Mouse (Mus musculus) neural tube, embryonic 11.5 days (tissue): ENCODE measurements around the gene Notch2. TPM values are rescaled to one million over a fixed set of nuclear protein-coding genes. Genes with fewer than 3 reads are reported as not detected.

Experiments used
- ATAC-seq: fragments of 200-750 bp; cut with Nextera tagmentation; 2 replicates; pipeline ENCODE4 v1.8.0; 2017; ENCODE audit warnings: moderate number of reproducible peaks, mild to moderate bottlenecking, moderate TSS enrichment, moderate library complexity; ENCODE audit not compliant: insufficient read depth, low FRiP score, low TSS enrichment
- DNase-seq: peaks from one replicate; pipeline ENCODE4 v3.0.0-alpha.2; 2015; ENCODE audit warnings: low spot score
- H3K27ac ChIP-seq: fragments of 300-500 bp; sonication (generic); 2 replicates; pipeline ENCODE4 v1.5.1; 2014; ENCODE audit warnings: low read depth, mild to moderate bottlenecking, low read length
- H3K27me3 ChIP-seq: fragments of 300-500 bp; sonication (generic); 2 replicates; pipeline ENCODE4 v1.6.1; 2014; ENCODE audit warnings: mild to moderate bottlenecking, low read length, mixed read lengths; ENCODE audit not compliant: control insufficient read depth, insufficient read depth
- H3K36me3 ChIP-seq: fragments of 300-500 bp; sonication (generic); 2 replicates; pipeline ENCODE4 v1.6.1; 2014; ENCODE audit warnings: mild to moderate bottlenecking, low read length, moderate library complexity, mixed read lengths; ENCODE audit not compliant: control insufficient read depth, insufficient read depth
- H3K4me1 ChIP-seq: fragments of 300-500 bp; sonication (generic); 2 replicates; pipeline ENCODE4 v1.6.1; 2014; ENCODE audit warnings: low read length, mixed read lengths; ENCODE audit not compliant: control insufficient read depth, insufficient read depth
- H3K4me2 ChIP-seq: fragments of 300-500 bp; sonication (generic); 2 replicates; pipeline ENCODE4 v1.6.1; 2014; ENCODE audit warnings: low read depth, mild to moderate bottlenecking, moderate library complexity
- H3K4me3 ChIP-seq: fragments of 300-500 bp; sonication (generic); 2 replicates; pipeline ENCODE4 v1.5.1; 2014; ENCODE audit warnings: low read depth, low read length
- H3K9ac ChIP-seq: fragments of 300-500 bp; sonication (generic); 2 replicates; pipeline ENCODE4 v1.6.1; 2014; ENCODE audit warnings: mild to moderate bottlenecking, low read length
- H3K9me3 ChIP-seq: fragments of 300-500 bp; sonication (generic); 2 replicates; pipeline ENCODE4 v1.6.1; 2016; ENCODE audit warnings: low read length; ENCODE audit not compliant: control insufficient read depth
- WGBS: fragments of 180-500 bp; shearing (Covaris S2); extraction: QIAGEN DNeasy Blood & Tissue Kit; methylation state at CpG from one replicate; pipeline ENCODE4 v1.1.7; 2014; 5-methylcytosine and 5-hydroxymethylcytosine counted together
- polyA plus RNA-seq: library from polyadenylated mRNA; unstranded; fragments of >200 nt; fragmentation: Nextera tagmentation; extraction: Ambion mirVana; gene quantifications from 2 replicates; pipeline ENCODE4 v1.2.1, GENCODE M21; 2014

Gene Notch2
- polyA plus RNA-seq, 1 experiment from 2014 or later = 24.6 TPM

DNA sequence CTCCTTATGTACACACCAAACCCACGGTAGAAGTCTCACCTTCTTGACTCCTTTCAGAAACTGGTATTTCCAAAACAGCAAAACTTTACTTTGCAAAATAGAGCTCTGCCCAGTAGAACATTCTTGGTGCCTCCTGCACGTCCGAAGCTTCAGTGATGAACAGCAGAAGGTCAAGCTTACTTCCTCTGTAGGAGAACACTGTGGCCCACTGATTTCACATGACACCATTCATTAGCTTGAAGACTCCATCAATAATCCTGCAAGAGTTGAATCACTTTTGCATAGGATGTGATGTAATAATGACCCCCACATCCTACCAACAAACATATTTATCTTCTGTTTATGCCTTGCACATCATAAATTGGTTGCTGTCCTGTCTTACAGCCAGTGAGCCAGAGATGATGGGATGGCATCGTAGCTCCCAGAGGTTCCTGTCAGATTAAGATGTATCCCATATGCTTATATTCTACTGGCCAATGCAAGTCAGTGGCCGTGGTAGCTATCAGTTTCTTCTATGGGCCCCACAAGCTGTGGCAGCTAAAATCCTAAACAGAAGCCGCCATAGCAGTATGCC lies 39.0 kb upstream of the Notch2 start:
- 89% methylated on average over 6 of the region's 6 CpGs for WGBS
- Histone ChIP-seq H3K9me3 (no peaks in the 10 kb centered on the region), H3K4me2 (no peak overlapping the region), H3K9ac (no peak overlapping the region), H3K27ac (no peak overlapping the region), H3K36me3 (no peaks in the 10 kb centered on the region), H3K4me3 (no peak overlapping the region), H3K4me1 (peaks cover 7% of the 10 kb centered on the region), H3K27me3 (no peaks in the 10 kb centered on the region)
- DNase-seq = no peak
- no peak for ATAC-seq

DNA sequence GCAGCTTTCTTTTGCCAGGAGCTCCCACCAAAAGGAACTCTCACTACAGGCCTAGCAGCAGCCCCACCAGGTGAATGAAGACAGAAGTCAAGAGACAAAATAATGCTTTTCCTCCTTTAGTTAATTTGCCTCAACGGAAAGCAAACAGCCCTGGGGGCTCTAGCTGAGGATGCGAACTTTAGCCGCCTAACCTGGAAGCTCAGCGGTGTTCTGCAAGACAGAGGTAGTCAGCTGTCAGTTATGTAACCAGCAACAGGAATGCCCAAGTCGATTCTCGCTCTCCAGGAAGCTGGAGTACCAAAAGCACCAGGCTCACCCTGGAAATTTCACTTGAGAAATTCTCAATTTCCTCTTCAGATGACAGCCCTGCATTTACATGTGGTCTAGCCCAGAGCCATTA lies 36.6 kb upstream of the Notch2 start:
- DNase-seq = no peak
- H3K4me1 ChIP-seq = peaks cover 1% of the 10 kb centered on the region
- 72% methylated on average over 6 of the region's 6 CpGs for WGBS

DNA sequence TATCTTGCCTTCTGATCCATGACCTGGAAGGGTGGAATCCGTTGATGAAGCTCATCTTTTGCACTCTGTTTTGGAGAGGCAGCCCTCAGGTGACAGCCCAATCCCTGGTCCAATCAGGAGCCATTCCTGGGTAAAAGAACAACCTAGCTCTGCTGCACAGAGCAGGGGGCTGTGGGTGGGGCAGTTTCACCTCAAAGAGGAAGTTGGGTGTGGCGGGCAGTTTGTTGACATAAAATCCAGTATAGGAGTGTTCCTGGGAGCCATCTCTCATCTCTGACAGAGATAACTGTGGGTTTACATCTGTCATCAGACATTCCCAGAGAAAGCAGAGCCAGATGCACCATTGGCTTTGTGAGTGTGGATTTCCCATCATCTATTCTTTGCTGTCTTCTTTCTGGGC lies 34.6 kb upstream of the Notch2 start:
- Histone ChIP-seq H3K36me3 (no peaks in the 10 kb centered on the region), H3K4me1 (no peaks in the 10 kb centered on the region), H3K4me3 (no peak overlapping the region), H3K9me3 (no peaks in the 10 kb centered on the region), H3K4me2 (no peak overlapping the region), H3K9ac (no peak overlapping the region), H3K27me3 (no peaks in the 10 kb centered on the region), H3K27ac (no peak overlapping the region)
- 81% methylated on average over 2 of the region's 2 CpGs for WGBS
- no peak for DNase-seq
- no peak for ATAC-seq

More for the DNA sequence above, 36.6 kb upstream of the Notch2 start:
- Histone ChIP-seq H3K36me3 (no peaks in the 10 kb centered on the region), H3K9me3 (no peaks in the 10 kb centered on the region), H3K27ac (no peak overlapping the region), H3K9ac (no peak overlapping the region), H3K27me3 (no peaks in the 10 kb centered on the region), H3K4me2 (no peak overlapping the region), H3K4me3 (no peak overlapping the region)
- no peak for ATAC-seq

DNA sequence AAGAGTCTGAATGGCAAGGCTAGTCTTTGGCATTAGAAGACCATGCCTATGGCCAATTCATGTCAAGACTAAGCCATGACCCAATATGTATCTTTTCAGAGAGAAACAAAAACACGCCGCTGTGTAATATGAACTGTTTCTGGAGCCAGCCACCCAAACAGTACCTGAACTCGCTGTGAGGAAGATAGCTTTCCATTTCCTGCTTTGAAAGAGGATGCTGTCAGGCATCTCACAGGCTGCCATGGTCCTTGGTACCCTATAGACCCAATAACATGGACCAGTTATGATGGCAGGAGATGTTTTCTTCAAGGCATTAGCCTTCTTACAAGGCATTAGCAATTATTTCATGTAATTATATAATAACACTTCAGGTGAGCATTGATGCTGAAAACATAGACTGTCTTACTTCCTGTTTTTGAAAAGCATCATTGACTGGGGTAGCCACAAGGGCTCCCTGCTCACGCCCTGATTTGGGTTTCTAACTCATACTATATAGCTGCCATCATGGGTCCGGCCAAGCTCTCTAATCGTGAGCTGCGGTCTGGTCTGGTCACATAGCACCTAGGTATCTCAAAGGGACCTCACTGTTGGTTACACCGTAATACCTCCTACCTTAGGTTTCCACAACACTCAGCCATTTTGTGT lies 32.5 kb upstream of the Notch2 start:
- H3K9me3 ChIP-seq = no peaks in the 10 kb centered on the region
- DNase-seq (no peak), ATAC-seq (no peak)
- no peak overlapping the region for H3K4me2 ChIP-seq
- H3K27me3 ChIP-seq = no peaks in the 10 kb centered on the region
- no peaks in the 10 kb centered on the region for H3K36me3 ChIP-seq
- no peak overlapping the region for H3K4me3 ChIP-seq
- no peak overlapping the region for H3K27ac ChIP-seq
- H3K9ac ChIP-seq = no peak overlapping the region
- H3K4me1 ChIP-seq = no peaks in the 10 kb centered on the region
- WGBS = 94% methylated on average over 8 of the region's 8 CpGs

DNA sequence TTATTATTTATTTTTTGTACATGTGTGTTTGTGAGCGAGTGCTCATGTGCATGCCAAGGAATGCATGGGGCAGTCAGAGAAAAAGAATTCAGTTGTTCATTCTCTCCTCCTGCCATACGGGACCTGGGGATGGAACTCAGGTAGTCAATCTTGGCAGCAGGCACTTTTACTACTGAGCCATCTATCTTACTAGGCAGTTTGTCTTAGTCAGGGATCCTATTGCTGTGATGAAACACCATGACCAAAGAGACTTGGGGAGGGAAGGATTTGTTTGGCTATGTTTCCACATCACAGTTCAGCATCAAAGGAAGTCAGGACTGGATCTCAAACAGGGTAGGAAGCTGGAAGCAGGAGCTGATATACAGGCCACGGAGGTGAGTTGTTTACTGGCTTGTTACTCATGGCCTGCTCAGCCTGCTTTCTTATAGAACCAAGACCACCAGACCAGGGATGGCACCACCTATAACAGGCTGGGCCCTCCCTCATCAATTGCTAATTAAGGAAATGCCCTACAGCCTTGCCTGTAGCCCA lies 31.9 kb upstream of the Notch2 start:
- Histone ChIP-seq H3K36me3 (no peaks in the 10 kb centered on the region), H3K9me3 (no peaks in the 10 kb centered on the region), H3K27me3 (no peaks in the 10 kb centered on the region), H3K27ac (no peak overlapping the region), H3K4me2 (no peak overlapping the region), H3K4me3 (no peak overlapping the region), H3K9ac (no peak overlapping the region), H3K4me1 (no peaks in the 10 kb centered on the region)
- 45% methylated on average over 3 of the region's 3 CpGs for WGBS
- DNase-seq (no peak), ATAC-seq (no peak)

DNA sequence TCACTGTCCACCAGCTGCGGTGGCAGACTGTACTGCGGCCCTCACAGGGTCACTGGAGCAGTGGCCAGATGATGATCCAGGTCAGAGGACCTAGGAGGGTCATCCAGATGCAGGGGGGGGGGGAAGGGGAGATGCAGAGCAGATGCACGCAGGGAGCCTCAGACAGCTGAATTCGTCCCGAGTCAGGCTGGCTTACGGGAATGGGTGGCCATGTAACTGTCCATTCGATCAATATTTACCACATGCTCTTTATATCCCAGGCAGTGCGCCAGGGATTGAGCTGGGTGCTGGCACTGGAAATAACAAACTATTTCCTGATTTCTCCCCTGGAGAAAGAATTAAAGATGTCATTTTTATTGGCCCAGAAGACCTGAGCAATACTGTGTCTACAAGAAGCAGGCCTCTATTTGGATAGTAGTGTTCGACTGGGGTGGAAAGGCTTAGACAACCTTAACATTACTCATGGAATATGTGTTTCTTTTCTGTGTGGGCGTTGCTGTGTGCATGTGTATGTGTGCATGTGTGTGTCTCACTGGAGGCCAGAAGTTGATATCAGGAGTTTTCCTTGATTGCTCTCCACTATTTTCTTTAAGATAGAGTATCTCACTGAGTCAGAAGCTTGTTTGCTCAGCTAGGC lies 28.3 kb upstream of the Notch2 start:
- 74% methylated on average over 10 of the region's 10 CpGs for WGBS
- Histone ChIP-seq H3K36me3 (no peaks in the 10 kb centered on the region), H3K4me3 (no peak overlapping the region), H3K27ac (no peak overlapping the region), H3K4me2 (no peak overlapping the region), H3K9ac (no peak overlapping the region), H3K4me1 (no peaks in the 10 kb centered on the region), H3K9me3 (no peaks in the 10 kb centered on the region), H3K27me3 (no peaks in the 10 kb centered on the region)
- DNase-seq (no peak), ATAC-seq (no peak)

DNA sequence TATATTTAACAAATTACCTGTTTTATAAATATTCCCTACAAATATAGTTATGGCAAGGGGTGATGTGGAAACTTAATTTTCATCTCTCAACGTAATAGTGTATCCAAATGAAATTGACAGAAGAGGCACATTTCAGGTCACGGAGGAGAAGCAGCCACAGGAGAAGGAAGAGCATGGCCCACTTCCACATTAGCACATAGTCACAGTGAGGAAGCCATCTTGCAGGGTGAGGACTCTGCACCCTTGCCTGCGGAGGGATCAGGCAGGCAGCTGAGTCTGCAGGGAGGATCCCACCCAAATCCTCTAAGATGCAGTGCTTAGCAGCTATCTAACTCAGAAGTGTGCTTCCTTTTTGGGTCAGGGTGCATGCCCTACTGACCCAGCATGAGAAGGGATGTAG lies 27.6 kb upstream of the Notch2 start:
- ATAC-seq = no peak
- Histone ChIP-seq H3K36me3 (no peaks in the 10 kb centered on the region), H3K4me2 (no peak overlapping the region), H3K4me3 (no peak overlapping the region), H3K27me3 (no peaks in the 10 kb centered on the region), H3K27ac (no peak overlapping the region), H3K9me3 (no peaks in the 10 kb centered on the region), H3K9ac (no peak overlapping the region), H3K4me1 (no peaks in the 10 kb centered on the region)
- WGBS = 87% methylated on average over 3 of the region's 3 CpGs
- DNase-seq = no peak

DNA sequence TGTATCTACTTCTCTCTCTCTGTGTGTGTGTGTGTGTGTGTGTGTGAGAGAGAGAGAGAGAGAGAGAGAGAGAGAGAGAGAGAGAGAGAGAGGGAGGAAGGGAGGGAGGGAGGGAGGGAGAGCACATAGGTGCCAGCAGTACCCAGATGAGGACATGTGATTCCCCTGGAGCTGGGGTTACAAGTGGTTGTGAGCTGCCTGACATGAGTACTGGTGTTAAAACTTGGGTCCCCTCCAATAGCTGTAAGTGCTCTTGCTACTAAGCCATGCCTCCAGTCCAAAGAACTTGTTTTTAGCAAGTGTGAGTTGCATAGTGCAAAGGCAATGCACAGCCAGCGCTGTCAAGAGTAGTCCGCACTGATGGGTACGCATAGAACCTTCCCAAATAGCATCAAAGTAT lies 26.2 kb upstream of the Notch2 start:
- Histone ChIP-seq H3K4me2 (no peak overlapping the region), H3K27ac (no peak overlapping the region), H3K9ac (no peak overlapping the region), H3K36me3 (no peaks in the 10 kb centered on the region), H3K27me3 (no peaks in the 10 kb centered on the region), H3K4me1 (no peaks in the 10 kb centered on the region), H3K9me3 (no peaks in the 10 kb centered on the region), H3K4me3 (no peak overlapping the region)
- ATAC-seq = no peak
- 85% methylated on average over 3 of the region's 3 CpGs for WGBS
- no peak for DNase-seq

DNA sequence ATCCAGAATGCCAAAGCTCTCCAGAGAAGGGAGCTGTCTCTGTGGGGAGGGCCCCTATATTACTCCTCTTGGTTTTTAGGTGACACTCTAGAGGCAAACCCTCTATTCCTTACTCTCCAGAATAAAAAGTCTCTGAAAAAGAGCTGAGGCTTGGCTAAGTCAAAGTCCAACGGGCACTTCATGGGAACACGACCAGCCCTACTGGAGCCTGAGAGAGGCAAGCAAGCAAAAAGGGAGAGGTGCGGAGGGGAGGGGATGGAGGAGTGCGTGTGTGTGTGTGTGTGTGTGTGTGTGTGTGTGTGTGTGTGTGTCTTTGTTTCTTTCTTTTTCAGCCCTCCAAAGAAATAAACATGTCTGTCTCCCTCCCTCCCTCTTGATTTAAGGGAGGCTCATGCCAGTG lies 24.6 kb upstream of the Notch2 start:
- no peak overlapping the region for H3K9ac ChIP-seq
- 52% methylated on average over 3 of the region's 4 CpGs for WGBS
- no peak for ATAC-seq
- H3K4me1 ChIP-seq = no peaks in the 10 kb centered on the region
- H3K36me3 ChIP-seq = no peaks in the 10 kb centered on the region
- H3K4me2 ChIP-seq = no peak overlapping the region
- no peaks in the 10 kb centered on the region for H3K27me3 ChIP-seq
- no peak for DNase-seq
- no peak overlapping the region for H3K4me3 ChIP-seq
- no peaks in the 10 kb centered on the region for H3K9me3 ChIP-seq
- no peak overlapping the region for H3K27ac ChIP-seq
